In genomic region chr14:11718201-11718600, GRCm38 (mm10) we compare ENCODE assay signal across 20 mouse cellular contexts.
DNase-seq lines count a peak whose midpoint lies in the region; ATAC-seq and TF ChIP-seq lines count a peak whose summit lies in the region.
"Had no signal": no experiment of that assay in that cellular context is flagged by ENCODE, and none has a peak within 500 bp of the region (broad histone marks: within the 10 kb centered on the region; RNA-seq: fewer than 3 reads in every experiment).

No protein-coding gene starts in this region.

- H3K9ac ChIP-seq in liver, adult 2 months (ENCODE audit: low read depth, low read length) = no peak overlapping the region
- H3K9ac ChIP-seq in liver, embryonic 11.5 days (ENCODE audit: low read depth, low read length) = no peak overlapping the region

- TF ChIP-seq POLR2A in liver, adult 2 months (IDR thresholded peaks at IDR 0.05; ENCODE audit: extremely low read depth, insufficient read depth, low read length) = no peak

- intact Hi-C loops in heart, postnatal 14 days (cut with DNase I) = no loop called here

- no peak overlapping the region for H3K4me3 ChIP-seq in liver, adult 2 months (ENCODE audit: insufficient read depth, low read depth, low read length)
- H3K4me3 ChIP-seq in liver, embryonic 11.5 days (ENCODE audit: low read depth, low read length) = no peak overlapping the region

- H3K27me3 ChIP-seq in liver, adult 2 months (ENCODE audit: control insufficient read depth, insufficient read depth, low read length) = no peaks in the 10 kb centered on the region
- H3K27me3 ChIP-seq in liver, embryonic 11.5 days (replicated peaks; ENCODE audit: control insufficient read depth, insufficient read depth, low read length) = no peaks in the 10 kb centered on the region
- H3K27me3 ChIP-seq: CH12.LX, Patski had no signal

- peak; percentile 49 for DNase-seq in liver, adult 2 months (ENCODE audit: extremely low read depth, low read depth, low spot score)
- no peak for DNase-seq in liver, embryonic 11.5 days (ENCODE audit: low spot score)
- DNase-seq in fat pad, adult 2 months (ENCODE audit: extremely low read depth, low read depth, low spot score) = peak; percentile 73
- peak; percentile 83 for DNase-seq in gonadal fat pad, adult 2 months (ENCODE audit: low read depth)
- DNase-seq in right cerebral cortex, postnatal 36 days (ENCODE audit: low spot score in 2 of 2) = no peak
- no peak for DNase-seq in heart, postnatal 14 days
- DNase-seq: adrenal gland, adult 2 months; adrenal gland, adult 8-10 months; adrenal gland, postnatal 10 days; adrenal gland, postnatal 25 days; adrenal gland, postnatal 36 days; B cell, adult 2 months; cerebellum, adult 11 months; cerebellum, adult 11-12 months; cerebellum, adult 18-20 months had no signal

- ATAC-seq in liver, embryonic 11.5 days (replicated peaks; ENCODE audit: low FRiP score) = no peak
- ATAC-seq: activated CD4-positive, CD25-positive, alpha-beta regulatory T cell, adult 4 months; CD4-positive, CD25-positive, alpha-beta regulatory T cell, adult 4 months; Patski had no signal

- WGBS in liver, adult 2 months = 87% methylated on average over 4 of the region's 4 CpGs
- WGBS in liver, embryonic 11.5 days = 80% methylated on average over 4 of the region's 4 CpGs

- H3K4me1 ChIP-seq in liver, adult 2 months (ENCODE audit: control insufficient read depth, insufficient read depth, low read length) = peaks cover 7% of the 10 kb centered on the region; the same call in 1 of the 2 replicates
- no peaks in the 10 kb centered on the region for H3K4me1 ChIP-seq in liver, embryonic 11.5 days (replicated peaks; ENCODE audit: control insufficient read depth, insufficient read depth, low read length)

- H3K4me2 ChIP-seq in liver, embryonic 11.5 days = no peak overlapping the region

- H3K36me3 ChIP-seq in liver, adult 2 months (ENCODE audit: control insufficient read depth, insufficient read depth, low read length) = no peaks in the 10 kb centered on the region
- no peaks in the 10 kb centered on the region for H3K36me3 ChIP-seq in liver, embryonic 11.5 days (ENCODE audit: control insufficient read depth, insufficient read depth, low read length)
- H3K36me3 ChIP-seq: G1E had no signal

- H3K27ac ChIP-seq in liver, adult 2 months (replicated peaks; ENCODE audit: insufficient read depth, low read depth, low read length) = no peak overlapping the region
- no peak overlapping the region for H3K27ac ChIP-seq in liver, embryonic 11.5 days (ENCODE audit: low read depth, low read length)

- TF ChIP-seq CTCF in liver, adult 2 months (IDR thresholded peaks at IDR 0.05; ENCODE audit: low read depth, low read length) = no peak

- H3K79me2 ChIP-seq in liver, adult 2 months (ENCODE audit: control insufficient read depth, insufficient read depth, low read length) = peaks cover 4% of the 10 kb centered on the region; the same call in 1 of the 2 replicates

- no peaks in the 10 kb centered on the region for H3K9me3 ChIP-seq in liver, embryonic 11.5 days (ENCODE audit: control insufficient read depth, low read length)

Comparison
In these comparisons a context has a peak if more than half of its experiments do, and no peak if none do; other contexts are left out.
1. DNase-seq: peak in liver, adult 2 months (single experiment), fat pad, adult 2 months (single experiment) and gonadal fat pad, adult 2 months (single experiment); none in liver, embryonic 11.5 days (single experiment), right cerebral cortex, postnatal 36 days (0 of 2) and heart, postnatal 14 days (0 of 2).